Mouse (Mus musculus): ENCODE measurements around the gene Rlbp1. TPM values are rescaled to one million over a fixed set of nuclear protein-coding genes. Genes with fewer than 3 reads are reported as not detected.

Gene Rlbp1
- total and polyA plus RNA-seq, 3 experiments, result 0.12 to 0.17 TPM; not detected in 1

DNA sequence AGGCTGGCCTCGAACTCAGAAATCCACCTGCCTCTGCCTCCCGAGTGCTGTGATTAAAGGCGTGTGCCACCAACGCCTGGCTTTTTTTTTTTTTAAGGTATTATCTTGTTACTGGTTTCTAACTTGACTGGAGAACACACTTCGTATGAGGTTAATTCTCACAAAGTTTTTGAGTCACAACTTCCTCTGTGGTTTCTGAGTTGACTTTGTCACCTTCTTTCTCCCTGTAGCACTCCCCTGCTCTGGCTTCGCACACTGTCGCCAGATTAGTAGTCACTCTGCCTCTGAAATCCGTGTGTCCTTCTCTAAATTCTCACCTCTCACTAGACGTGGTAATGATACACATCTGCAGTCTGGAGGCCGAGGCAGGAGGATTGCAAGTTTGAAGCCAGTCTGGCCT is 36.0 kb upstream of the Rlbp1 start:
- no peaks in the 10 kb centered on the region for H3K9me3 ChIP-seq (replicated peaks; ENCODE audit: insufficient read depth, low read length)
- no peaks in the 10 kb centered on the region for H3K4me1 ChIP-seq (ENCODE audit: control insufficient read depth in 1 of 2, insufficient read depth in 2 of 2, low read length in 2 of 2)
- no peak overlapping the region for H3K4me3 ChIP-seq (ENCODE audit: control insufficient read depth in 1 of 2, insufficient read depth in 1 of 2, low read depth in 2 of 2, low read length in 2 of 2)
- 0 out of 2 replicates have a peak, but pooled peaks have one; percentile 15 for TF ChIP-seq ZNF384 (IDR thresholded peaks at IDR 0.05; ENCODE audit: low read depth, low read length)
- no peak for TF ChIP-seq TCF12 (IDR thresholded peaks at IDR 0.05; ENCODE audit: low read depth, low read length)
- H3K36me3 ChIP-seq (ENCODE audit: control insufficient read depth in 1 of 2, insufficient read depth in 2 of 2, low read length in 2 of 2), result no peaks in the 10 kb centered on the region; a peak in 1 of 4 replicates
- H3K9ac ChIP-seq (ENCODE audit: control insufficient read depth, low read depth, low read length, poor library complexity, severe bottlenecking), result no peak overlapping the region
- DNase-seq (ENCODE audit: low read depth, low spot score), result no peak
- H3K27ac ChIP-seq (ENCODE audit: control insufficient read depth, low read depth, low read length), result no peak overlapping the region
- H3K27me3 ChIP-seq (ENCODE audit: control insufficient read depth in 1 of 2, insufficient read depth in 2 of 2, low read length in 2 of 2), result no peaks in the 10 kb centered on the region
- no peaks in the 10 kb centered on the region for H3K79me2 ChIP-seq (ENCODE audit: control insufficient read depth, insufficient read depth, low read length, poor library complexity)

DNA sequence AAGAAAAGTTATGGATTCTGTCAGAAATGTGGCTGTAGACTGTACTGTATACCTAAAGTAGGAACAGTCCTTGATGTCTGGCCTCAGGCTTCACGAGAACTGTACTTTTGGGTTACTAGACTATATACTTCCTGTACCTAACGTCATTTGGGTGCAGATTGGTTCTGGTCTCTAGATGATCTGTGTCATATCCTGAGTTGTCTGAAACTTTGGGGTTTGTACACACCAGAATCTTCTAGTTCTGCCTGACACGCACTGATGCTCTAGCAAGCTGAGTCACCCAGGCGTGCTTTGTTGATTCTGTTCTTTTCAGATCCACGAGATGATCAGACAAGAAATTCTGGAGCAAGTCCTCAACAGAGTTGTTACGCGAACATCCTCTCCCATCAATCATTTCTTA is 33.1 kb upstream of the Rlbp1 start:
- Histone ChIP-seq H3K27ac (ENCODE audit: control insufficient read depth, low read depth, low read length) (no peak overlapping the region), H3K4me1 (ENCODE audit: control insufficient read depth in 1 of 2, insufficient read depth in 2 of 2, low read length in 2 of 2) (no peaks in the 10 kb centered on the region), H3K9ac (ENCODE audit: control insufficient read depth, low read depth, low read length, poor library complexity, severe bottlenecking) (no peak overlapping the region), H3K79me2 (ENCODE audit: control insufficient read depth, insufficient read depth, low read length, poor library complexity) (no peaks in the 10 kb centered on the region), H3K9me3 (replicated peaks; ENCODE audit: insufficient read depth, low read length) (no peaks in the 10 kb centered on the region), H3K27me3 (ENCODE audit: control insufficient read depth in 1 of 2, insufficient read depth in 2 of 2, low read length in 2 of 2) (no peaks in the 10 kb centered on the region), H3K4me3 (ENCODE audit: control insufficient read depth in 1 of 2, insufficient read depth in 1 of 2, low read depth in 2 of 2, low read length in 2 of 2) (no peak overlapping the region), H3K36me3 (ENCODE audit: control insufficient read depth in 1 of 2, insufficient read depth in 2 of 2, low read length in 2 of 2) (no peaks in the 10 kb centered on the region; a peak in 1 of 4 replicates)
- no peak for DNase-seq (ENCODE audit: low read depth, low spot score)
- TF ChIP-seq TCF12 (IDR thresholded peaks at IDR 0.05; ENCODE audit: low read depth, low read length), result no peak
- no peak for TF ChIP-seq ETS1 (IDR thresholded peaks at IDR 0.05; ENCODE audit: low read depth, low read length)
- no peak for TF ChIP-seq MAZ (IDR thresholded peaks at IDR 0.05; ENCODE audit: low read depth, low read length)
- TF ChIP-seq SIN3A (IDR thresholded peaks at IDR 0.05; ENCODE audit: low read length), result no peak
- TF ChIP-seq E2F4 (IDR thresholded peaks at IDR 0.05; ENCODE audit: borderline replicate concordance, low read depth, low read length), result no peak
- no peak for TF ChIP-seq RCOR1 (IDR thresholded peaks at IDR 0.05; ENCODE audit: low read depth, low read length)
- TF ChIP-seq MAX (IDR thresholded peaks at IDR 0.05; ENCODE audit: low read length), result no peak
- TF ChIP-seq USF2 (IDR thresholded peaks at IDR 0.05; ENCODE audit: borderline replicate concordance in 1 of 2, insufficient read depth in 1 of 2, low read depth in 1 of 2, low read length in 2 of 2), result no peak
- no peak for TF ChIP-seq UBTF (IDR thresholded peaks at IDR 0.05; ENCODE audit: borderline replicate concordance, insufficient read depth, low read depth, low read length)
- no peak for TF ChIP-seq CHD2 (IDR thresholded peaks at IDR 0.05; ENCODE audit: low read length)
- no peak for TF ChIP-seq POLR2A (IDR thresholded peaks at IDR 0.05; ENCODE audit: control insufficient read depth in 1 of 2, insufficient read depth in 1 of 2, low read depth in 1 of 2, low read length in 2 of 2, poor library complexity in 1 of 2)
- TF ChIP-seq ZC3H11A (IDR thresholded peaks at IDR 0.05; ENCODE audit: low read depth, low read length), result no peak
- TF ChIP-seq ZNF384 (IDR thresholded peaks at IDR 0.05; ENCODE audit: low read depth, low read length), result no peak
- no peak for TF ChIP-seq MEF2A (IDR thresholded peaks at IDR 0.05; ENCODE audit: extremely low read depth, insufficient replicate concordance, low read depth, low read length, poor library complexity, severe bottlenecking)
